Mouse (Mus musculus): ENCODE results near the gene Efcab2. TPM values are rescaled to one million over a fixed set of nuclear protein-coding genes. Genes with fewer than 3 reads are reported as not detected.

The Efcab2 gene
- total RNA-seq, 2 experiments from 2014 or later = 1.2 to 2.0 TPM

DNA sequence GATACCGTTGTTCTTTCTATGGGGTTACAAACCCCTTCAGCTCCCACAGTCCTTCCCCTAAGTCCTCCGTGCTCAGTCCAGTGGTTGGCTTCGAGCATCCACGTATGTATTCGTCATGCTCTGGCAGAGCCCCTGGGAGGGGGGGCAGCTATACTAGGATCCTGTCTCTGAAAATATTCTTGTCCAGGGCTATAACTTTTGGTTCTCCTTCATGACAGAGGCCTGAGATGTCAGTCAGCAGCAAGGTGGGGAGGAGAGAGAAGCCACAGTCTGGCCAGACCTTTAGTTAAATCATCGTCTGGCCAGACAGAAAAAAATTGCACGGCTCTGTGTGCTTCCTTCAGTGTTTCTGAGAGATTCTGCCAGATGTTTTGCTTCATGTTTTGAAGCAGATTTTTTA lies 5.2 kb upstream of the Efcab2 start:
- no peak for ATAC-seq (ENCODE audit: poor library complexity, severe bottlenecking)

DNA sequence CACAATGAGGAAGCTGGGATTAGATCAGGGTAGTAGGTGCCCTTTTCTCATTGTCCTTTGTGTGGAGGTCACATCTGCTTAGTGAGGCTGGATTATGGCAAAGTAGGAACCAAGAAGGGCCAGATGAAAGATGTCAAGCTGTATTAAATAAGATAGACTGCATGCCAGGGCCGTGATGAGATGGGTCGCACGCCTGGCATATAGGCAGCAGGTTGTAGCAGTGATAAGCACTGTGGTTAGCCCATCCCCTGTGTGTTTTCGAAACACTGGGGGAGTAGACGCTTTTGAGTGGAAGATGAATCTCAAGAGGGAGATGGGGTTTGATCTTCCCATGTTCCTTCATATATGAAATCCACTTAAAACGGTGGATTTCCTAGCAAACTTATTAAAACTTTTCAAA lies 3.9 kb upstream of the Efcab2 start:
- ATAC-seq (ENCODE audit: poor library complexity, severe bottlenecking) = no peak

DNA sequence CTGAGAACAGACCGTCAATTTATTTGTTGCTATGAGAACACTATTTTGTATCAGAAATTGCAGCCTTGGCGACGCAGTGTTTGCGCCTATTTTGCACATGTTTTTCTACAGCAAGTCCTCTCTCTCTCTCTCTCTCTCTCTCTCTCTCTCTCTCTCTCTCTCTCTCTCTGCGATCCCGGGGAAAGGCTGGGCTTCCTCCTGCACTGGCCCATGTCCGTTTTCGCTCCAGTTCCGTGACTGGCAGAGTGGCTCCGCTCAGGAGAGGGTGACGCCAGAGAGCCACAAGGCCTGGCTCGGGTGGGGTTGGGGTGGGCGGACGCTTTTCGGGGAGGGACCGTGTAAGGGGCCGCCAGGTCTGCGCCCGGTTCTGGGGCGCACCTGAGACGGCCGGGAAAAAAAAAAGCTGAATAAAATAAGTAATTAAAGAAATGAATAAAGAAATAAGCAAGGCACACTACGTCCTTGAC lies 407 bp upstream of the Efcab2 start:
- peak; percentile 69 for ATAC-seq (ENCODE audit: poor library complexity, severe bottlenecking)

DNA sequence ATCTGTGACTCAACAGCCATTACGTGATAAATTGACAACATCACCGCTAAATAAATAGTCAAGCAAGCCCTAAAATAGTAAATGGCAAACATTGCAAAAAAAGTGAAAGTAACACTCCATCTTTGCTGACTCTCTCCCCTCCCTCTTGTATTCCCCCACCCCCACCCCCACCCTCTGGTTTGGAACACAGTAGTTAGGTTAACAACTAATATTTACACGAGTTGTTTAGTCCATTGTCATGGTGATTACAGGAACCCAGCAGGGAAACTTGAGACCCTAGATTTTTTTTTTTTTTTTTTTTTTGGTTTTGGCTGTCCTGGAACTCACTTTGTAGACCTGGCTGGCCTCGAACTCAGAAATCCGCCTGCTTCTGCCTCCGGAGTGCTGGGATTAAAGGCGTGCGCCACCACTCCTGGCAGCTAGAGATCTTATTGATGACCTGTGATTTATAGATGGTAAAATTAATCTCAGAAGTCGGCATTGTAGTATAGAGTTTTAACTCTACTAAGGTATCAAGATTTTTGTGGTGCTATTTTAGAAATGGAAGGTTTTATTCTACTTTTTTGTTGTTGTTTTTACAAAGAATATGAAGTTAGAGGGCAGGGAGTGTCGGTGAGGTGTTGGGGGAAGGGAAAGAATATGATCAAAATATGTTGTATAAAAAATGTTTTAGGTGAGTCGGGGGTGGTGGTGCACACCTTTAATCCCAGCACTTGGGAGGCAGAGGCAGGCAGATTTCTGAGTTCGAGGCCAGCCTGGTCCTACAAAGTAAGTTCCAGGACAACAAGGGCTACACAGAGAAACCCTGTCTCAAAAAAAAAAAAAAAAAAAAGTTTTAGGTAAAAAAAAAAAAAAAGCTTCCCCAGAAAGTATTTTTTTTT lies 1.1 kb downstream of the Efcab2 start:
- ATAC-seq (ENCODE audit: poor library complexity, severe bottlenecking) = no peak

DNA sequence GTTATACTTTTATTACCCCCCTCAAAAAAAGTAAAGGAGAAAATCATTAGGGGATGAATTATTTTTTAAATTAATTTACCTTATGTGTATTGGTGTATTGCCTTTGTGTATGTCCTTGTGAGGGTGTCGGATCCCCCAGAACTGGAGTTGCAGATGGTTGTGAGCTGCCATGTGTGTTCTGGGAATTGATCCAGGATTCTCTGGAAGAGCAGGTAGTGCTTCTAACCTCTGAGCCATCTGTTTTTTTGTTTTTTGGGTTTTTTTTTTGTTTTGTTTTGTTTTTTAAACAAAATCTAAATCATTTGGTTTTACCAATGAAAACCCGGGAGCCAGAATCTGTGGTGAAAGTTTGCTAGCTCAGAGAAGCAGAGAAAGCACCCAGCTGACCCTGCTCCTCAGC lies 1.8 kb downstream of the Efcab2 start:
- ATAC-seq (ENCODE audit: poor library complexity, severe bottlenecking) = no peak

DNA sequence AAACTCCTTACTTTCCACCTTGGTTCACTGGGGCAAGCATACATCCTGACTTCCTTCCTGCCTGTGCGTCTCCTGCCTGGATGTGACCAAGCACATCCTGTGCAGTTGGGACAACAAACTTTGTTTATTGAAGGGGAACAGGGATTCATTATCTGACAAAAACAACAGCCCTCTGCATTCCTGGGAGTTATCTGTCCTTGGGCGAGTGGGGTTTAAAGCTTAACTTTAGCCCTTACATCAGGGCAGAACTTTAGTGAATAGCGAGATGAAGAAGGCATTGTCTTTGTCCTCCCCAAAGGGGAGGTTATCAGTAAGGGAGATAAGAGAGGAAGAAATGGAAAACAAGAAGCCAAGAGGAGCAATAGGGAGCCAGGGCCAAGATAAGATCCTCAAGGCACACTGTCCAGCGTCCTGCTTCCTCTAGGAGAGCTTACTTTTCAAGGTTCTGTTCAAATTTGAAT lies 3.0 kb downstream of the Efcab2 start:
- ATAC-seq (ENCODE audit: poor library complexity, severe bottlenecking) = no peak

DNA sequence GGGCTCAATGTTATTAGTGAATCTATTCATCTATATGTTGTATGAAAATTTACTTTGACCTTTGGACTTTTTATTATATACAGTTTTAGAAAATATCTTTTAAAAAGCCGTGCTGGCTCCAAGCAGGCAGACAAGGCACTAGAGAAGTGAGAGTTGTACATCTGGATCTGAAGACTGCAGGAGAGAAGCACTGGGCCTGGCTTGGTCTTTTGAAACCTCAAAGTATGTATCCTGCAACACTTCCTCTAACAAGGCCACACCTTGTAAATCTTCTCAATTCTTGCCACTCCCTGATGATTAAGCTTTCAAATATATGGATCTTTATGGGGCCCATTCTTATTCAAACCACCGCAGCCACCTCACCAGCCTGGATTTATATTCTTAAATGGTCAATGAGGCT lies 7.5 kb downstream of the Efcab2 start:
- ATAC-seq (ENCODE audit: poor library complexity, severe bottlenecking) = peak; percentile 84

DNA sequence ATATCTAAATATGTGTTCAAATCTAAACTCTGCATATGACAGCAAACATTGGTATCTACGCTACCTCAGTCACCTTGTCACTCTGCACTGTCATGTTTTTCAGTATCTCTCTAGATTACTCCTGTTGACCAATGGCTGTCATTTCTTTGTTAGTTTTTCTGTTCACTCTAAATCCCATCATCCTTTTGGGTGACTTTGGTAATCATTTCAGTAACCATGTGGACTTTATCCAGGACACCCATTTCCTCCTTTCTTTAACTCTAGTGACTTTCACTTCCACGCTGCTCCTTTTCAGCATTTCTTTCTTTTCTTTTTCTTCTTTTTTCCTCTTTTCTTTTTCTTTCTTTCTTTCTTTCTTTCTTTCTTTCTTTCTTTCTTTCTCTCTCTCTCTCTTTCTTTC lies 13.7 kb downstream of the Efcab2 start:
- peak; percentile 54; the same call in 1 of the 2 replicates for ATAC-seq (ENCODE audit: poor library complexity, severe bottlenecking)

DNA sequence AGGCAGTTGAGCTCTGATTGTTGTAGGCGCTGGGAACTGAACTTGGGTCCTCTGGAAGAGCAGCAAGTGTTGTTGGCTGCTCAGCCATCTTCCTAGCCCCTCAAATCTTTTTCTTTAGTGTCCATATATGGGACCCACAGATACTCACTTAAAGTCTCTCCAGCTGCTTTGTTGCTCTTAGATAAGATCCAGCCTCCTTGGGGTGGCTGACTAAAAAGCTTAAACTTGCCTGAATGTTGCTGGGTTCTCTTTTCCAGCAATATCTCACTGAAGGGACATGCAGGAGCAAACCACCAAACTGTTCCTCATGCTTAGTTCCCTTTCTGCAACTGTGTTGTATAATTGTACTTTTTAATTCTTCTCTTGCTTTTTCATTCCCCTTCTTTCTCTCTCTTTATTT lies 17.8 kb downstream of the Efcab2 start:
- no peak for ATAC-seq (ENCODE audit: poor library complexity, severe bottlenecking)

DNA sequence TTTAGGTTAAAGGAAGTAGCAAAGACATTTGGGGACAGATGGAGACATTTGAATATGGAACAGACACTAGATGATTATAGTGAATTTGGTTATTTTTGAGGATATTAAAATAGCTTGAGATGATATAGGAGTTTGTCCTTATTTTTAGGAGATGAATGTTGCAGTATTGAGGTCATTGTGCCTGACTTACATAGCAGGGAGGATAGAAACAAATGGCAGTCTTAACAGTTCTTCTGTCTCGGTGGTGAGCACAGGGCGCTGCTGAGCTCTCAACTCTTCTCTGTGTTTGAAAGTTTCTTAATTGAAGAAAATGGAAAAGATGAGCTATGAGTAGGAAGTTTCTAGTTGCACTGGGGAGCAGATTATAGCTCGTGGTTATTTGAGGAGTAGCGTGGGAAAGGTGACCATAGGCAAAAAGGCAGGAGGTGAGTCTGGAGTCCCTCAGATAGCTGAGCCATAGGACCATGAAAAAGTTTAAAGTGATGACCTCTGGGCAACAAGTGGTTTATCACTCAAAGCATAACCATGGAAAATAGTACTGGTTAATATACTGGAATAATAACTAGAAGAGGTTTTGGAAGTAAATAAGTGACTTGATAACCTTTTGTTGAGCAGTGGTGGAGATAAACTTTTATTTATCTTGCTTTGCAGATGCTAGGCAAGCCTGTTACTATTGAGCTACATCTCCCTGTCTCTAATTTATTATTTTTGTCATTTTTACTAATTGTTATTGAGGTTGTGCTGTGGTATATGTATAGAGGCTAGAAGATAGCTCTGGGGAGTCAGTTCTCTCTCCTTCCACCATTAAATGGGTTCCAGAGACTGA lies 25.9 kb downstream of the Efcab2 start:
- no peak for ATAC-seq (ENCODE audit: poor library complexity, severe bottlenecking)

DNA sequence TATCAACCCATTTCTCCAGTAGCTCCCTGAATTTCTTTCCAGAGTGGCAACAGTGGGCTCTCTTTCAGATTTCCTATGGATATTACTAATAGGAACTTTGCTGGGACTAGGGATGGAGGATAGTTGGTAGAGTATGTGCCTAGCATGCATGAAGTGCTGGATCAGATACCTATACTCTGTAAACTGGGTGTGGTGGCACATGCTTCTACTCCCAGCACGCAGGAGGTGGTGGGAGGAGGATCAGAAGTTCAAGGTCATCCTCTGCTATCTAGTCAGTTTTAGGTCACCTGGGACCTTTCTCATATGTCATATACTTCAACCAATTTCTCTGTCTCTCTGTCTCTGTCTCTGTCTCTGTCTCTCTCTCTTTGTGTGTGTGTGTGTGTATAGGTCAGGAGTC lies 27.7 kb downstream of the Efcab2 start:
- no peak for ATAC-seq (ENCODE audit: poor library complexity, severe bottlenecking)

DNA sequence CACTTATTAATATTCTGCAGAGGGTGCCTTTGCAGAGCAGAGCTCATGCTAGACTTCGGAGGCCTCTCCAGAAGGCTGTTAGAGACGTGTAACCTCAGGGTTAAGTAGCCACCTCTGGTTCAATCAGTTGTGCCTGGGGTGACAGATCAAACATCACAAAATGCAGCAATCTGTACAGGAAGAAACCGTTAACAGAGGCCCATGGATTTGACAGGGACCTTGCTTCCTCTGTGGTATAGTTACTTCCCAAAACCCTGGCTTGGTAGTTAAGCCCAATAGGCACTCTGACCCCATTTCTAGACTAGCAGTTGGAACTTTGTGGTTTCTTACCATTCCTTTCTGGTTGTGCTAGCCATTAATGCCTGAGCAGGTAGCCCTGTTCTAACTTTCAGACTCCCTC lies 38.5 kb downstream of the Efcab2 start:
- peak; percentile 30; the same call in 1 of the 2 replicates for ATAC-seq (ENCODE audit: poor library complexity, severe bottlenecking)

DNA sequence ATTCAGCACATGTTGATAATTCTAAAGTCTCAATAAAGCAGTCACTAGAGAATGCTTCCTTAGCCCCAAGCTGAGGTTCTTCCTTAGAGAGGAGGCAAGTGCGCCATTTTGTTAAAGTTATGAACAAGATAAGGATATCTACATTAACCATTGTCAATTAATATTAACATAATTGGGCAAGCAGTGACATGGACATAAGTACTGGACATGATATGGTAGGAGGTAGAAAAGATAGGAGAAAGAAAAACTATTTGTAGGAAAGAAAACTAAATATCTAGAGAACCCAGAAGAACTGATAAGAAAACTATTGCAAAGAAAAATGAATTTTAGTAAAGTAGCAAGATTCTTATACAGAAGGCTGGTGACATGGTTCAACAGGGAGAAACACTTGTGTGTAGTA lies 41.2 kb downstream of the Efcab2 start:
- ATAC-seq (ENCODE audit: poor library complexity, severe bottlenecking) = no peak

DNA sequence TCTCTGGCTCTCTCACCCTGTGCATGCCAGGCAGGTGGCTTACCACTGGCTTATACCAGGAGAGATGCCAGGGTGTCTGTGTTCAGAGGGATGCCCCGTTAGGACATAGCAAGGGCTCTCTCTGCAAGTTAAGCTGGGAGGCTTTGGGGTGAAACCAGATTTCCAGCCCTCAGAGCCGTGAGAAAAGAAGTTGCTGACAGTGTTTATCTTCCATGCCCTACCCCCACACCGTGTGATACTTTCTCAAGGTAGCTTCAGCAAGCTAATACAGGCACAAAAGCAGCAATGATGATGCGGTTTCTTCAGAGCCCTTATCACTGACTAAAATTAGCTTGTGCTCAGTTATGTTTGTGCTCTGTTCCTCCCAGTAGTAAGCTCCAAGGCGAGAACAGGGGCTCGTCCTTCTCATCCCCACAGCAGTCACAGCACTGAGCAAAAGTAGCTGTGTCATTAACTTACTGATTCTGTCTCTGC lies 42.4 kb downstream of the Efcab2 start:
- ATAC-seq (ENCODE audit: poor library complexity, severe bottlenecking) = no peak

DNA sequence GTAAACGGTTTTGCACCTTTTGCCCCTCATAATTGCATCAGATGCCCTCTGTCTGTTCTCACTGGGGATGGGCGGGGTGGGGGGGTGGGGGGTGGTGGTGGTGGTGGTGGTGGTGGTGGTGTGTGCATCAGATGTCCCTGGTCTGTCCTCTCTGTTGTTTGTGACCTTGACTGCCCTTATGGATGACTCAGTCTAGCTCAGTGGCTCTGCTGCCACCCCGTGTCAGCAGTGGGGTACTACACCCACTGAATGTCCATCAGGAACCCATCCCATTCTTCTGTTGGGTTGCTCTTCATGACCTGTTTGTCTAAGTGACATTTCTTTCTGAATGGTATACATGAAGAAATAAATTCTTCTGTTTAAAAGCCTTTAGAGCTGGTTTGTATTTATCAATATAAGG lies 43.3 kb downstream of the Efcab2 start:
- peak; percentile 91 for ATAC-seq (ENCODE audit: poor library complexity, severe bottlenecking)

DNA sequence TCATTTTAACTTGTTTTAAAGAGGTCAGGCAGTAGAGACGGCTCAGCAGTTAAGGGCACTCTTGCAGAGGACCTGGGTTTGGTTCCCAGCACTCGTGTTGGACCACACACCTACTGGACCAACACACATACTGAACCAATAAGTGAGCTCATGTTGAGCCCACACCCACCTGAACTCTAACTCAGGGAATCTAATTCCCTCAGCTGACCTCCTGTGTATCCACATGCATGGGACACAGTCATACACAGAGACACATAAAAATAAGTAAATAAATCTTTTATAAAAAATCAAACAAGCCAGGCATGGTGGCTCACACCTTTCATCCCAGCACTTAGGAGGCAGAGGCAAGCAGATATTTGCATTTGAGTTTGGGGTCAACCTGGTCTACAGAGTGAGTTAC lies 44.0 kb downstream of the Efcab2 start:
- no peak for ATAC-seq (ENCODE audit: poor library complexity, severe bottlenecking)

DNA sequence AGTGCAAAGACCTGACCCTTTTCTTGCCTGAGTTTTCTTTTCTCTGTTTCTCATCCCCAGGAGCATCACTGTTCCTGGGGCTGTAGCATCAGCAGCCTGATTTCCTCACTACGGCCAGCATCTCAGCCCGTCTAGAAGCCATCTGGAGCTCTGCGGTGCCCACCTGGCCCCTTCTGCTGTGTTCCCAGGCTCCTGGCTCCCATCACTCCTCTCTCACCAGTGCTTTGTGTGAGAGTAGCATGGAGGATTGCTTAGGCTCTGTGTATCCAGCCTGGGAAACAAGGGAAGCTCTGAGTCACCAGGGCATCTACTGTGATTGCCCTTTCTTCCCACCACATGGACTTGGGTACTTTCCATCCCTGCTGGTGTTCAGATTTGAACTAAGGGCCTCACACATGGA lies 48.2 kb downstream of the Efcab2 start:
- ATAC-seq (ENCODE audit: poor library complexity, severe bottlenecking) = no peak

DNA sequence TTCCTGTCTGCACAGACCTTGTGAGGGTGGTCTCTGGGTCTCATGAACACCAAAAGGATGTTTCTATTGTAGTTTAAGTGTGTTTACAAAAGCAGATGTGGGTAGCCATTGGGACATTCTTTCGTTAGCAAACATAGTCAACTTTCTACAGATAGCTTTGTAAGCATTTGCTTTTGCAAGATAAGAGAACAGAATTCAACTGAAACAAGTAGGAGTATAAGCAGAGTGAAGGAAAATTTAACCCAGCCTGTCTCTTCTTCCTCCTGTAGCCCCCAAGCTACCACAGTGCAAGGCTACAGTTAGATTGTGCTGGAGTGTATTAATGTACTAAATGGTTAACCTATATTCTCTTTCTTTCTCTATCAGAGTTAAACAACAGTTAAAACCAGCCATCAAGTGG lies 49.2 kb downstream of the Efcab2 start:
- ATAC-seq (ENCODE audit: poor library complexity, severe bottlenecking) = no peak

DNA sequence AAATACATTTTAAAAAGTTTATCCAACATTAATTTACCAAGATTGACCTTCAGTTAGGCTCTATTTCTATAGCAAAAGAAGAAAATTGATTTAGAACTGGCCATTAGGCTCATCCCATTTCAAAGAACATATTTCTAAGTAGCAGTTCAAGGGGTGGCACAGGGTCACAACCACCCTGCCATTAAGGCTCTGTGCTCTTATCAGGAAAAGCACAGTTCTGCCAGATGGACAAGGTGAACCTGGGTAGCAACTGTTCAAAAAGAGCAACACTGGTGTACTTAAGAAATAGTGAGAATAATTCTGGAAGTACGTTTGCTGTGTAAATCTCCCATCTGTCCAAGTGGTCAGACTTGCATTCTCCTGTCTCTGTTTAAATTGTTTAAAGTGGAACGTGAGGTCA lies 52.1 kb downstream of the Efcab2 start:
- ATAC-seq (ENCODE audit: poor library complexity, severe bottlenecking) = no peak

DNA sequence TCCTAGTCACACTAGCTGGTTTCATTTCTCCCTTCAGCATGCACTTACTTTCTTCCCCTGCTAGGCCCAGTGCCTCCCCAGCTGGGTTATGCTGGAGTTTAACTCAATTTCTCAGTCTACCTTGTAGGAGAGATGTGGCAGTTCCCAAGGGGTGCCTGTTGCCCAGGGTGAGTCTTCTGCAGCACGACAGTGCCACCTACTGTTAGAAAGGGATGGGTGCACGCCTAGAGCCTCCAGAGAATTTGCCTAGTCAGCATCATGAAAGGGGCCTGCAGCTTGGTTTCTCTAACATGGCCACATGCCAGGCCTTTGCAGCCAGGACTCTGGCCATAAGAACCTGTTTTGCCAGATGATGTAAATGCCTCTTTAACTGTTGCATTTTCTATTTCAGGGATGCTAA lies 57.8 kb downstream of the Efcab2 start:
- peak; percentile 98 for ATAC-seq (ENCODE audit: poor library complexity, severe bottlenecking)

DNA sequence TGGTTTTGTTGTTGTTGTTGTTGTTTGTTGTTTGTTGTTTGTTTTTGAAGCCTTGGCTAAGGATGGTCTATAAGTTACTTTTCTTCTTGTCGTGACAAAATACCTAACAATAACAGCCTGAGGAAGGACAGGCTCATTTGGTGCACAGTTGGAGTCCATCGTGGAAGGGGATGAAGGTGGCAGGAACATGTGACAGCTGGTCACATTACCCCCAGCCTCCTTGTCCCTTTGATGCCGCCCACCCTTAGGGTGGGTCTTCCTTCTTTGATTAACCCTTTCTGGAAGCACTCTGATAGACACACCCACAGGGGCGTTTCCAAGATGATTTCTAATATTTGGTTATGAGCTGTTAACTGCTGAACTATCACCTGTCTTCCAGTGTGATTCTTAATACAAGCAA lies 58.3 kb downstream of the Efcab2 start:
- no peak for ATAC-seq (ENCODE audit: poor library complexity, severe bottlenecking)

DNA sequence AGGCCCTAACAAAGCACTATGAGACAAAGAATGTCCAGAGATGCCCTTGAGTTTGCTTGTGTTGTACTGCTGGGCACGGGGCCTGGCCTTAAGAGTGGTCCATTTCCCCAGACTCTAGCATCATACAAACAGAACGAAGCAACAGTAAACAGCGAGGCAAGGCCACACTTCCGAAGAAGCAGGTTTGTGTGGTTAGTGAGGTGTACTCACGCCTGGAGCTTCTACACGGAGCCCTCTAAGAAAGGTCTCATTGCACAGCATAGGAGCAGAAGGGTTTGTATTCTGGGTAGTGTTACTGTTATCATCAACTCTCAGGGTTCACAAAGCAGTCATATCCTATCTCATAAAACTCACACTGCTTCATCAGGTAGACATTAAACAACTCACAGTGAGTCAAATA lies 61.7 kb downstream of the Efcab2 start:
- ATAC-seq (ENCODE audit: poor library complexity, severe bottlenecking) = no peak
